8 mouse cellular contexts compared by ENCODE assay signal in genomic region chr8:105604804-105605381, GRCm38 (mm10). TPM values are rescaled to one million over a fixed set of nuclear protein-coding genes. Genes with fewer than 3 reads are reported as not detected.
DNase-seq lines count a peak whose midpoint lies in the region; ATAC-seq and TF ChIP-seq lines count a peak whose summit lies in the region.

Gene Ripor1, plus strand, starts transcription at chr8:105605255.

- H3K4me2 ChIP-seq in embryonic facial prominence, embryonic 13.5 days: peak within 1 kb of the TSS; percentile 98
- peak within 1 kb of the TSS; percentile 90 for H3K4me2 ChIP-seq in midbrain, postnatal 0 days (ENCODE audit: low read depth, low read length, poor library complexity, severe bottlenecking)

- H3K9ac ChIP-seq in embryonic facial prominence, embryonic 13.5 days: peak within 1 kb of the TSS; percentile 89
- peak within 1 kb of the TSS; percentile 99 for H3K9ac ChIP-seq in heart, adult 2 months (ENCODE audit: low read depth, low read length)
- H3K9ac ChIP-seq in midbrain, postnatal 0 days (replicated peaks; ENCODE audit: low read length, poor library complexity, severe bottlenecking): peak within 1 kb of the TSS; percentile 98

- WGBS in embryonic facial prominence, embryonic 13.5 days: under 1% methylated on average over 41 of the region's 42 CpGs
- WGBS in heart, adult 2 months: 1% methylated on average over 35 of the region's 42 CpGs
- 2% methylated on average over 37 of the region's 42 CpGs for WGBS in kidney, adult 2 months
- under 1% methylated on average over 20 of the region's 42 CpGs for whole genome bisulfite sequencing in midbrain, postnatal 0 days

- H3K27ac ChIP-seq in embryonic facial prominence, embryonic 13.5 days: peak within 1 kb of the TSS; percentile 83
- H3K27ac ChIP-seq in heart, adult 2 months: peak within 1 kb of the TSS; percentile 98
- peak within 1 kb of the TSS; percentile 88 for H3K27ac ChIP-seq in kidney, adult 2 months (ENCODE audit: insufficient read depth, low read depth, low read length)
- peak within 1 kb of the TSS; percentile 95 for H3K27ac ChIP-seq in midbrain, postnatal 0 days (ENCODE audit: low read depth, low read length)

- peak within 1 kb of the TSS; percentile 82 for H3K4me3 ChIP-seq in embryonic facial prominence, embryonic 13.5 days
- H3K4me3 ChIP-seq in heart, adult 2 months: peak within 1 kb of the TSS; percentile 80
- H3K4me3 ChIP-seq in kidney, adult 2 months (ENCODE audit: insufficient read depth, low read depth, low read length): peak within 1 kb of the TSS; percentile 61
- peak within 1 kb of the TSS; percentile 94 for H3K4me3 ChIP-seq in midbrain, postnatal 0 days (ENCODE audit: low read depth, low read length)

- peak; percentile 75 for ATAC-seq in embryonic facial prominence, embryonic 13.5 days (ENCODE audit: insufficient number of reproducible peaks, insufficient read depth, low FRiP score, low TSS enrichment, low read depth)
- peak; percentile 79 for ATAC-seq in midbrain, postnatal 0 days (ENCODE audit: low FRiP score)

- peaks cover 25% of the 10 kb centered on the region for H3K4me1 ChIP-seq in embryonic facial prominence, embryonic 13.5 days
- H3K4me1 ChIP-seq in heart, adult 2 months (ENCODE audit: control insufficient read depth, insufficient read depth, low read length): peaks cover 18% of the 10 kb centered on the region
- peaks cover 9% of the 10 kb centered on the region for H3K4me1 ChIP-seq in kidney, adult 2 months (ENCODE audit: control insufficient read depth, insufficient read depth, low read length)
- H3K4me1 ChIP-seq in midbrain, postnatal 0 days (ENCODE audit: insufficient read depth, low read length): peaks cover 4% of the 10 kb centered on the region; the same call in 1 of the 2 replicates

- DNase-seq in B cell, adult 2 months: peak; percentile 80 to 84
- peak; percentile 85 for DNase-seq in adrenal gland, postnatal 25 days
- DNase-seq in heart, adult 2 months: peak; percentile 88
- DNase-seq in kidney, adult 2 months: peak; percentile 84
- DNase-seq in liver: peak; percentile 87
- DNase-seq in midbrain, postnatal 0 days (ENCODE audit: low spot score): peak; percentile 81
- peak; percentile 80 for DNase-seq in splenic B cell, adult 2 months (ENCODE audit: low read depth, low spot score)

- TF ChIP-seq EP300 in heart, adult 2 months (IDR thresholded peaks at IDR 0.05; ENCODE audit: insufficient read depth, low read depth, low read length): no peak

- H3K36me3 ChIP-seq in embryonic facial prominence, embryonic 13.5 days: no peaks in the 10 kb centered on the region
- no peaks in the 10 kb centered on the region for H3K36me3 ChIP-seq in heart, adult 2 months (ENCODE audit: control insufficient read depth, insufficient read depth, low read length)
- no peaks in the 10 kb centered on the region for H3K36me3 ChIP-seq in kidney, adult 2 months (ENCODE audit: control insufficient read depth, insufficient read depth, low read length)
- no peaks in the 10 kb centered on the region for H3K36me3 ChIP-seq in midbrain, postnatal 0 days (ENCODE audit: insufficient read depth, low read length)
- H3K36me3 ChIP-seq in splenic B cell, adult 2 months (ENCODE audit: control insufficient read depth, insufficient read depth, low read length, poor library complexity, severe bottlenecking): no peaks in the 10 kb centered on the region

- H3K27me3 ChIP-seq in embryonic facial prominence, embryonic 13.5 days: no peaks in the 10 kb centered on the region
- H3K27me3 ChIP-seq in heart, adult 2 months (ENCODE audit: control insufficient read depth, insufficient read depth, low read length): no peaks in the 10 kb centered on the region
- H3K27me3 ChIP-seq in kidney, adult 2 months (replicated peaks; ENCODE audit: control insufficient read depth, insufficient read depth, low read length): no peaks in the 10 kb centered on the region
- H3K27me3 ChIP-seq in midbrain, postnatal 0 days (ENCODE audit: insufficient read depth, low read length): no peaks in the 10 kb centered on the region
- H3K27me3 ChIP-seq in splenic B cell, adult 2 months (ENCODE audit: control insufficient read depth, insufficient read depth, low read length, poor library complexity, severe bottlenecking): no peaks in the 10 kb centered on the region

- TF ChIP-seq CTCF in heart, adult 2 months (IDR thresholded peaks at IDR 0.05): peak; percentile 73
- peak; percentile 51 for TF ChIP-seq CTCF in kidney, adult 2 months (conservative IDR thresholded peaks at IDR 0.05; ENCODE audit: insufficient read depth, insufficient read length, low read depth, low read length)
- peak; percentile 80 for TF ChIP-seq CTCF in midbrain, postnatal 0 days (IDR thresholded peaks at IDR 0.05)

- peaks cover 3% of the 10 kb centered on the region for H3K79me2 ChIP-seq in heart, adult 2 months (replicated peaks; ENCODE audit: control insufficient read depth, insufficient read depth, low read length)

- H3K9me3 ChIP-seq in embryonic facial prominence, embryonic 13.5 days: no peaks in the 10 kb centered on the region
- H3K9me3 ChIP-seq in midbrain, postnatal 0 days (ENCODE audit: low read length): no peaks in the 10 kb centered on the region

- TF ChIP-seq POLR2A in heart, adult 2 months (IDR thresholded peaks at IDR 0.05; ENCODE audit: insufficient read depth, low read depth, low read length): peak; percentile 66
- peak; percentile 69 for TF ChIP-seq POLR2A in kidney, adult 2 months (IDR thresholded peaks at IDR 0.05; ENCODE audit: low read depth, low read length)

- intact Hi-C loops in heart, adult 2 months (cut with DNase I): no loop called here

RNA-seq across cellular contexts. Expression of gene Ripor1, which starts in this region (rescaled TPM):
- total RNA-seq in adrenal gland, postnatal 25 days (2021): 27.7 and 33.5 TPM in 2 replicates
- polyA plus RNA-seq in embryonic facial prominence, embryonic 13.5 days (2015; fragmentation: Nextera tagmentation; extraction: Ambion mirVana): 18.6 and 18.7 TPM in 2 replicates
- total RNA-seq in heart, adult 2 months (2021): 10 to 100 TPM; 42.5 to 51.6 TPM
- 39.2 TPM in 2 replicates for polyA plus RNA-seq in heart, adult 2 months (2012; rRNA removed)
- 50.6 and 54.8 TPM in 2 replicates for polyA plus RNA-seq in kidney, adult 2 months (2012; rRNA removed)
- total RNA-seq in midbrain, postnatal 0 days (2014; rRNA removed): 12.6 and 16.1 TPM in 2 replicates
- 32.6 and 32.7 TPM in 2 replicates for polyA plus RNA-seq in midbrain, postnatal 0 days (2015; fragmentation: Nextera tagmentation; extraction: Ambion mirVana)

Comparison
In these comparisons a context has a peak if more than half of its experiments do, and no peak if none do; other contexts are left out.
1. Peak in every context shown above with its lines: DNase-seq, ATAC-seq, H3K4me3 ChIP-seq and H3K27ac ChIP-seq.